Mouse (Mus musculus) liver, embryonic 13.5 days (tissue): ENCODE data around the gene Ap3b1. TPM values are rescaled to one million over a fixed set of nuclear protein-coding genes. Genes with fewer than 3 reads are reported as not detected.
A peak's percentile ranks its signal among the peaks of the same experiment; 100 is the strongest.

Experiments used
- ATAC-seq: fragments of 200-750 bp; cut with Nextera tagmentation; 2 replicates; pipeline ENCODE4 v1.8.0; 2017; ENCODE audit warnings: low read depth, mild to moderate bottlenecking, moderate number of reproducible peaks, moderate library complexity
- DNase-seq: peaks from one replicate; pipeline ENCODE4 v3.0.0; 2022
- H3K27ac ChIP-seq: fragments of 300-500 bp; sonication (generic); 2 replicates; pipeline ENCODE4 v1.5.1; 2015; ENCODE audit warnings: moderate library complexity, mild to moderate bottlenecking, inconsistent platforms
- H3K27me3 ChIP-seq: fragments of 300-500 bp; sonication (generic); 2 replicates; pipeline ENCODE4 v1.6.1; 2015; ENCODE audit warnings: mild to moderate bottlenecking, inconsistent platforms
- H3K36me3 ChIP-seq: fragments of 300-500 bp; sonication (generic); 2 replicates; pipeline ENCODE4 v1.6.1; 2015; ENCODE audit warnings: mild to moderate bottlenecking, inconsistent platforms
- H3K4me1 ChIP-seq: fragments of 300-500 bp; sonication (generic); replicated peaks from 2 replicates; pipeline ENCODE4 v1.6.1; 2015; ENCODE audit warnings: inconsistent platforms
- H3K4me2 ChIP-seq: fragments of 300-500 bp; sonication (generic); 2 replicates; pipeline ENCODE4 v1.6.1; 2015; ENCODE audit warnings: inconsistent platforms, mild to moderate bottlenecking, moderate library complexity
- H3K4me3 ChIP-seq: fragments of 300-500 bp; sonication (generic); replicated peaks from 2 replicates; pipeline ENCODE4 v1.5.1; 2015; ENCODE audit warnings: mild to moderate bottlenecking, inconsistent platforms
- H3K9ac ChIP-seq: fragments of 300-500 bp; sonication (generic); 2 replicates; pipeline ENCODE4 v1.6.1; 2015; ENCODE audit warnings: mild to moderate bottlenecking, inconsistent platforms
- H3K9me3 ChIP-seq: fragments of 300-500 bp; sonication (generic); replicated peaks from 2 replicates; pipeline ENCODE4 v1.6.1; 2016; ENCODE audit warnings: inconsistent platforms
- WGBS: fragments of 180-500 bp; shearing (Covaris S2); methylation state at CpG from one replicate; pipeline ENCODE4 v1.1.7; 2015; ENCODE audit not compliant: insufficient replicate concordance; 5-methylcytosine and 5-hydroxymethylcytosine counted together
- polyA plus RNA-seq: library from polyadenylated mRNA; unstranded; fragments of >200 nt; fragmentation: Nextera tagmentation; extraction: Ambion mirVana; gene quantifications from 2 replicates; pipeline ENCODE4 v1.2.1, GENCODE M21; 2015

The Ap3b1 gene
- polyA plus RNA-seq, 1 experiment from 2014 or later = 18.5 TPM

- Histone ChIP-seq H3K4me2 (no peak overlapping the region), H3K36me3 (peaks cover 25% of the 10 kb centered on the region), H3K9ac (no peak overlapping the region), H3K4me1 (no peaks in the 10 kb centered on the region), H3K9me3 (no peaks in the 10 kb centered on the region), H3K27ac (no peak overlapping the region), H3K27me3 (no peaks in the 10 kb centered on the region), H3K4me3 (no peak overlapping the region)
- DNase-seq = no peak
- 44% methylated on average over 2 of the region's 2 CpGs for WGBS
- ATAC-seq = no peak
These were observed 105.5 kb downstream of the Ap3b1 start for GRCm38 (mm10) chr13:94464221-94464620.

GRCm38 (mm10) chr13:94468551-94468950 is 109.8 kb downstream of the Ap3b1 start:
- WGBS = 76% methylated on average over 1 of the region's 1 CpGs
- no peak for ATAC-seq

GRCm38 (mm10) chr13:94471009-94471672 is 112.4 kb downstream of the Ap3b1 start:
- Histone ChIP-seq H3K36me3 (peaks cover 25% of the 10 kb centered on the region), H3K27ac (no peak overlapping the region), H3K4me3 (no peak overlapping the region), H3K27me3 (no peaks in the 10 kb centered on the region), H3K9ac (no peak overlapping the region), H3K9me3 (no peaks in the 10 kb centered on the region), H3K4me1 (no peaks in the 10 kb centered on the region), H3K4me2 (no peak overlapping the region)
- 89% methylated on average over 11 of the region's 11 CpGs for WGBS
- no peak for DNase-seq
- no peak for ATAC-seq

More at GRCm38 (mm10) chr13:94468551-94468950, 109.8 kb downstream of the Ap3b1 start:
- no peak overlapping the region for H3K4me2 ChIP-seq
- no peak overlapping the region for H3K4me3 ChIP-seq
- no peak overlapping the region for H3K27ac ChIP-seq
- H3K9ac ChIP-seq = no peak overlapping the region
- no peaks in the 10 kb centered on the region for H3K9me3 ChIP-seq
- no peak for DNase-seq
- no peaks in the 10 kb centered on the region for H3K4me1 ChIP-seq
- H3K27me3 ChIP-seq = no peaks in the 10 kb centered on the region
- peaks cover 22% of the 10 kb centered on the region for H3K36me3 ChIP-seq

GRCm38 (mm10) chr13:94476208-94476607 is 117.4 kb downstream of the Ap3b1 start:
- Histone ChIP-seq H3K36me3 (peaks cover 50% of the 10 kb centered on the region), H3K4me1 (no peaks in the 10 kb centered on the region), H3K9me3 (no peaks in the 10 kb centered on the region), H3K9ac (no peak overlapping the region), H3K27ac (no peak overlapping the region), H3K4me3 (no peak overlapping the region), H3K4me2 (no peak overlapping the region), H3K27me3 (no peaks in the 10 kb centered on the region)
- DNase-seq = no peak
- 77% methylated on average over 3 of the region's 3 CpGs for WGBS
- ATAC-seq = no peak

GRCm38 (mm10) chr13:94480256-94480655 is 121.5 kb downstream of the Ap3b1 start:
- ATAC-seq = no peak
- Histone ChIP-seq H3K9me3 (no peaks in the 10 kb centered on the region), H3K4me1 (no peaks in the 10 kb centered on the region), H3K4me3 (no peak overlapping the region), H3K27me3 (no peaks in the 10 kb centered on the region), H3K9ac (no peak overlapping the region), H3K27ac (no peak overlapping the region), H3K4me2 (no peak overlapping the region), H3K36me3 (peaks cover 72% of the 10 kb centered on the region)
- WGBS = 81% methylated on average over 7 of the region's 7 CpGs
- no peak for DNase-seq

- Histone ChIP-seq H3K27me3 (no peaks in the 10 kb centered on the region), H3K27ac (no peak overlapping the region), H3K4me3 (no peak overlapping the region), H3K4me1 (no peaks in the 10 kb centered on the region), H3K9ac (no peak overlapping the region), H3K9me3 (no peaks in the 10 kb centered on the region), H3K36me3 (peaks cover 41% of the 10 kb centered on the region), H3K4me2 (no peak overlapping the region)
- WGBS = 79% methylated on average over 3 of the region's 3 CpGs
- ATAC-seq = no peak
- no peak for DNase-seq
These were observed 131.9 kb downstream of the Ap3b1 start for GRCm38 (mm10) chr13:94490684-94491083.

- ATAC-seq (no peak), DNase-seq (no peak)
- 79% methylated on average over 8 of the region's 8 CpGs for WGBS
- H3K4me1 ChIP-seq = no peaks in the 10 kb centered on the region
- H3K27me3 ChIP-seq = no peaks in the 10 kb centered on the region
- H3K9me3 ChIP-seq = no peaks in the 10 kb centered on the region
- no peak overlapping the region for H3K4me2 ChIP-seq
- peaks cover 38% of the 10 kb centered on the region for H3K36me3 ChIP-seq
- H3K9ac ChIP-seq = no peak overlapping the region
- H3K4me3 ChIP-seq = no peak overlapping the region
- no peak overlapping the region for H3K27ac ChIP-seq
These were observed 132.4 kb downstream of the Ap3b1 start for GRCm38 (mm10) chr13:94491159-94491558.

GRCm38 (mm10) chr13:94497521-94497920 is 138.8 kb downstream of the Ap3b1 start:
- Histone ChIP-seq H3K4me2 (no peak overlapping the region), H3K36me3 (peaks cover 29% of the 10 kb centered on the region), H3K27ac (no peak overlapping the region), H3K9ac (no peak overlapping the region), H3K4me3 (no peak overlapping the region), H3K4me1 (no peaks in the 10 kb centered on the region), H3K27me3 (no peaks in the 10 kb centered on the region), H3K9me3 (no peaks in the 10 kb centered on the region)
- no peak for ATAC-seq
- 71% methylated on average over 3 of the region's 3 CpGs for WGBS
- DNase-seq = no peak

- H3K9me3 ChIP-seq = no peaks in the 10 kb centered on the region
- H3K9ac ChIP-seq = no peak overlapping the region
- no peaks in the 10 kb centered on the region for H3K4me1 ChIP-seq
- H3K36me3 ChIP-seq = peaks cover 21% of the 10 kb centered on the region
- no peaks in the 10 kb centered on the region for H3K27me3 ChIP-seq
- ATAC-seq = no peak
- no peak overlapping the region for H3K4me2 ChIP-seq
- H3K4me3 ChIP-seq = no peak overlapping the region
- WGBS = 71% methylated on average over 3 of the region's 3 CpGs
- H3K27ac ChIP-seq = no peak overlapping the region
- DNase-seq = no peak
These were observed 147.7 kb downstream of the Ap3b1 start for GRCm38 (mm10) chr13:94506411-94506810.

- Histone ChIP-seq H3K27ac (no peak overlapping the region), H3K27me3 (no peaks in the 10 kb centered on the region)
- WGBS = 89% methylated on average over 8 of the region's 8 CpGs
These were observed 149.6 kb downstream of the Ap3b1 start for GRCm38 (mm10) chr13:94508344-94508743.

GRCm38 (mm10) chr13:94513157-94513767 is 154.5 kb downstream of the Ap3b1 start:
- WGBS = 20% methylated on average over 10 of the region's 10 CpGs
- Histone ChIP-seq H3K9ac (peak overlapping the region; percentile 7), H3K4me2 (peak overlapping the region; percentile 38), H3K36me3 (0 out of 2 replicates have a peak, but pooled peaks cover 7% of the 10 kb centered on the region), H3K27me3 (no peaks in the 10 kb centered on the region), H3K27ac (peak overlapping the region; percentile 73), H3K4me3 (no peak overlapping the region), H3K4me1 (peaks cover 37% of the 10 kb centered on the region), H3K9me3 (no peaks in the 10 kb centered on the region)
- ATAC-seq (peak; percentile 84), DNase-seq (peak; percentile 55)

More at GRCm38 (mm10) chr13:94508344-94508743, 149.6 kb downstream of the Ap3b1 start:
- no peak overlapping the region for H3K9ac ChIP-seq
- no peaks in the 10 kb centered on the region for H3K9me3 ChIP-seq
- H3K36me3 ChIP-seq = 0 out of 2 replicates have a peak, but pooled peaks cover 19% of the 10 kb centered on the region
- peaks cover 14% of the 10 kb centered on the region for H3K4me1 ChIP-seq
- H3K4me3 ChIP-seq = no peak overlapping the region
- H3K4me2 ChIP-seq = no peak overlapping the region
- no peak for DNase-seq
- no peak for ATAC-seq

GRCm38 (mm10) chr13:94513898-94514297 is 155.1 kb downstream of the Ap3b1 start:
- Histone ChIP-seq H3K36me3 (0 out of 2 replicates have a peak, but pooled peaks cover 7% of the 10 kb centered on the region), H3K27ac (peak overlapping the region; percentile 73), H3K9me3 (no peaks in the 10 kb centered on the region), H3K4me1 (peaks cover 37% of the 10 kb centered on the region), H3K27me3 (no peaks in the 10 kb centered on the region), H3K4me2 (peak overlapping the region; percentile 38), H3K4me3 (no peak overlapping the region), H3K9ac (peak overlapping the region; percentile 7; the same call in 1 of the 2 replicates)
- DNase-seq (peak; percentile 4), ATAC-seq (peak; percentile 72)
- 15% methylated on average over 9 of the region's 9 CpGs for WGBS
